Mouse (Mus musculus) MEL (cell line): ENCODE measurements around the gene Pigh. TPM values are rescaled to one million over a fixed set of nuclear protein-coding genes. Genes with fewer than 3 reads are reported as not detected.

ENCODE experiments used
- DNase-seq: peaks from one replicate; pipeline ENCODE4 v3.0.0; 2011; ENCODE audit warnings: low read depth, low spot score
- H3K27ac ChIP-seq: 2 replicates; pipeline ENCODE4 v1.5.1; 2012; ENCODE audit warnings: low read depth, mild to moderate bottlenecking, control low read depth, low read length, moderate library complexity; ENCODE audit not compliant: control insufficient read depth
- H3K27me3 ChIP-seq, 2 experiments: fragments of 150-350 bp in 1 of 2; sonication (generic) in 1 of 2; 2 replicates each; pipeline ENCODE4 v1.6.1; 2012; ENCODE audit warnings: low read length in 2 of 2, mild to moderate bottlenecking in 2 of 2, improper control_type of control experiment in 1 of 2, moderate library complexity in 1 of 2; ENCODE audit not compliant: insufficient read depth in 2 of 2, control insufficient read depth in 1 of 2
- H3K36me3 ChIP-seq, 2 experiments: 2 replicates each; pipeline ENCODE4 v1.6.1; 2012 to 2014; ENCODE audit warnings: low read length in 2 of 2, improper control_type of control experiment in 1 of 2, inconsistent platforms in 1 of 2, mild to moderate bottlenecking in 1 of 2; ENCODE audit not compliant: insufficient read depth in 2 of 2, control insufficient read depth in 1 of 2
- H3K4me1 ChIP-seq, 2 experiments: fragments of 150-350 bp in 1 of 2; sonication (generic) in 1 of 2; 2 replicates each; pipeline ENCODE4 v1.6.1; 2012; ENCODE audit warnings: low read length in 2 of 2, improper control_type of control experiment in 1 of 2, mild to moderate bottlenecking in 1 of 2; ENCODE audit not compliant: insufficient read depth in 2 of 2, control insufficient read depth in 1 of 2
- H3K4me3 ChIP-seq, 2 experiments: fragments of 150-350 bp in 1 of 2; sonication (generic) in 1 of 2; 2 replicates each; pipeline ENCODE4 v1.5.1; 2012; ENCODE audit warnings: low read depth in 2 of 2, low read length in 2 of 2, mild to moderate bottlenecking in 2 of 2, moderate library complexity in 2 of 2, control low read depth in 1 of 2, improper control_type of control experiment in 1 of 2; ENCODE audit not compliant: control insufficient read depth in 1 of 2, insufficient read depth in 1 of 2
- H3K79me2 ChIP-seq: 2 replicates; pipeline ENCODE4 v1.6.1; 2012; ENCODE audit warnings: mild to moderate bottlenecking, low read length, moderate library complexity; ENCODE audit not compliant: control insufficient read depth, poor library complexity, insufficient read depth
- H3K9ac ChIP-seq: 2 replicates; pipeline ENCODE4 v1.6.1; 2012; ENCODE audit warnings: low read depth, mild to moderate bottlenecking, control low read depth, low read length, moderate library complexity; ENCODE audit not compliant: control insufficient read depth, poor library complexity, severe bottlenecking
- H3K9me3 ChIP-seq: fragments of 150-350 bp; sonication (generic); replicated peaks from 2 replicates; pipeline ENCODE4 v1.6.1; 2012; ENCODE audit warnings: mild to moderate bottlenecking, low read length, improper control_type of control experiment, moderate library complexity; ENCODE audit not compliant: insufficient read depth
- BHLHE40 ChIP-seq: IDR thresholded peaks from 2 replicates; pipeline ENCODE4 v1.6.1; 2012; ENCODE audit warnings: low read depth, mild to moderate bottlenecking, inconsistent platforms, low read length, improper control_type of control experiment, borderline replicate concordance
- CHD1 ChIP-seq: IDR thresholded peaks from 2 replicates; pipeline ENCODE4 v1.6.1; 2012; ENCODE audit warnings: low read depth, mild to moderate bottlenecking, inconsistent platforms, low read length, improper control_type of control experiment
- CHD2 ChIP-seq: IDR thresholded peaks from 2 replicates; pipeline ENCODE4 v1.6.1; 2011; ENCODE audit warnings: low read length, improper control_type of control experiment
- CTCF ChIP-seq, 3 experiments: IDR thresholded peaks in 2 of 3; conservative IDR thresholded peaks in 1 of 3; 2 replicates each; pipeline ENCODE4 v1.5.1; 2011 to 2012; ENCODE audit warnings: low read length in 3 of 3, low read depth in 2 of 3, mild to moderate bottlenecking in 2 of 3, improper control_type of control experiment in 1 of 3, inconsistent platforms in 1 of 3, mixed read lengths in 1 of 3, moderate library complexity in 1 of 3; ENCODE audit not compliant: control insufficient read depth in 1 of 3, insufficient read depth in 1 of 3, poor library complexity in 1 of 3, severe bottlenecking in 1 of 3
- E2F4 ChIP-seq: IDR thresholded peaks from 2 replicates; pipeline ENCODE4 v1.6.1; 2011; ENCODE audit warnings: low read depth, low read length, improper control_type of control experiment, borderline replicate concordance
- ETS1 ChIP-seq: IDR thresholded peaks from 2 replicates; pipeline ENCODE4 v1.6.1; 2012; ENCODE audit warnings: low read depth, mild to moderate bottlenecking, inconsistent platforms, low read length, improper control_type of control experiment, moderate library complexity
- GATA1 ChIP-seq: IDR thresholded peaks from 2 replicates; pipeline ENCODE4 v1.6.1; 2011; ENCODE audit warnings: low read depth, low read length, improper control_type of control experiment
- JUND ChIP-seq: IDR thresholded peaks from 2 replicates; pipeline ENCODE4 v1.6.1; 2011; ENCODE audit warnings: low read depth, mild to moderate bottlenecking, improper control_type of control experiment, low read length
- MAFK ChIP-seq: IDR thresholded peaks from 2 replicates; pipeline ENCODE4 v1.6.1; 2011; ENCODE audit warnings: low read depth, mild to moderate bottlenecking, low read length, improper control_type of control experiment, borderline replicate concordance
- MAX ChIP-seq: IDR thresholded peaks from 2 replicates; pipeline ENCODE4 v1.6.1; 2011; ENCODE audit warnings: low read length, improper control_type of control experiment
- MEF2A ChIP-seq: IDR thresholded peaks from 2 replicates; pipeline ENCODE4 v1.6.1; 2014; ENCODE audit warnings: low read depth, mild to moderate bottlenecking, inconsistent platforms, low read length, improper control_type of control experiment; ENCODE audit not compliant: poor library complexity, insufficient replicate concordance, severe bottlenecking; ENCODE audit errors: extremely low read depth
- MXI1 ChIP-seq: IDR thresholded peaks from 2 replicates; pipeline ENCODE4 v1.6.1; 2011; ENCODE audit warnings: mild to moderate bottlenecking, low read depth, low read length, improper control_type of control experiment
- POLR2A ChIP-seq, 2 experiments: IDR thresholded peaks; 2 replicates each; pipeline ENCODE4 v1.6.1; 2011 to 2012; ENCODE audit warnings: low read length in 2 of 2, mild to moderate bottlenecking in 2 of 2, control low read depth in 1 of 2, improper control_type of control experiment in 1 of 2, low read depth in 1 of 2, moderate library complexity in 1 of 2; ENCODE audit not compliant: control insufficient read depth in 1 of 2, insufficient read depth in 1 of 2, poor library complexity in 1 of 2
- POLR2AphosphoS2 ChIP-seq: IDR thresholded peaks from 2 replicates; pipeline ENCODE4 v1.6.1; 2011; ENCODE audit warnings: low read length, improper control_type of control experiment
- POLR2AphosphoS5 ChIP-seq: IDR thresholded peaks from 2 replicates; pipeline ENCODE4 v1.6.1; 2012; ENCODE audit warnings: low read depth, borderline replicate concordance, mild to moderate bottlenecking, inconsistent platforms, low read length, moderate library complexity, mixed read lengths
- RAD21 ChIP-seq: IDR thresholded peaks from 2 replicates; pipeline ENCODE4 v1.6.1; 2011; ENCODE audit warnings: mild to moderate bottlenecking, low read depth, low read length, improper control_type of control experiment
- RCOR1 ChIP-seq: IDR thresholded peaks from 2 replicates; pipeline ENCODE4 v1.6.1; 2012; ENCODE audit warnings: low read depth, mild to moderate bottlenecking, inconsistent platforms, low read length, improper control_type of control experiment
- SIN3A ChIP-seq: IDR thresholded peaks from 2 replicates; pipeline ENCODE4 v1.6.1; 2012; ENCODE audit warnings: low read length, improper control_type of control experiment, inconsistent platforms
- SMC3 ChIP-seq: IDR thresholded peaks from 2 replicates; pipeline ENCODE4 v1.6.1; 2011; ENCODE audit warnings: low read depth, low read length, improper control_type of control experiment
- TBP ChIP-seq: IDR thresholded peaks from 2 replicates; pipeline ENCODE4 v1.8.0; 2011; ENCODE audit warnings: low read depth, low read length, improper control_type of control experiment
- TCF12 ChIP-seq: IDR thresholded peaks from 2 replicates; pipeline ENCODE4 v1.6.1; 2014; ENCODE audit warnings: low read depth, mild to moderate bottlenecking, inconsistent platforms, low read length, improper control_type of control experiment, moderate library complexity
- UBTF ChIP-seq: IDR thresholded peaks from 2 replicates; pipeline ENCODE4 v1.6.1; 2012; ENCODE audit warnings: low read depth, mild to moderate bottlenecking, inconsistent platforms, low read length, improper control_type of control experiment, moderate library complexity, borderline replicate concordance; ENCODE audit not compliant: insufficient read depth
- USF1 ChIP-seq: IDR thresholded peaks from 2 replicates; pipeline ENCODE4 v1.6.1; 2014; ENCODE audit warnings: low read depth, mild to moderate bottlenecking, inconsistent platforms, low read length, improper control_type of control experiment, moderate library complexity
- ZC3H11A ChIP-seq: IDR thresholded peaks from 2 replicates; pipeline ENCODE4 v1.6.1; 2012; ENCODE audit warnings: low read depth, mild to moderate bottlenecking, inconsistent platforms, low read length, improper control_type of control experiment
- ZKSCAN1 ChIP-seq: IDR thresholded peaks from 2 replicates; pipeline ENCODE4 v1.6.1; 2012; ENCODE audit warnings: low read depth, mild to moderate bottlenecking, inconsistent platforms, low read length, improper control_type of control experiment, moderate library complexity
- ZMIZ1 ChIP-seq: IDR thresholded peaks from 2 replicates; pipeline ENCODE4 v1.6.1; 2012; ENCODE audit warnings: low read depth, mild to moderate bottlenecking, inconsistent platforms, low read length, improper control_type of control experiment, moderate library complexity
- ZNF384 ChIP-seq: IDR thresholded peaks from 2 replicates; pipeline ENCODE4 v1.6.1; 2012; ENCODE audit warnings: low read depth, mild to moderate bottlenecking, inconsistent platforms, low read length, improper control_type of control experiment
- polyA plus RNA-seq, 2 experiments: library from polyadenylated mRNA; stranded (reverse) in 1 of 2; unstranded in 1 of 2; fragments of >175 nt in 1 of 2; fragments of >200 nt in 1 of 2; gene quantifications; 2 replicates each; pipeline versions ENCODE4 v1.2.1 to v1.2.4; 2012; ENCODE audit warnings: low replicate concordance in 2 of 2, low read depth in 1 of 2; ENCODE audit not compliant: insufficient read length in 2 of 2, insufficient read depth in 1 of 2, missing spikeins in 1 of 2
- total RNA-seq: library from RNA; depleted of rRNA; stranded (reverse); fragments of 300-350 nt; gene quantifications from 2 replicates; pipeline ENCODE4 v1.2.3, GENCODE M21; 2012

The Pigh gene
- total and polyA plus RNA-seq, 3 experiments, result 7.2 to 9.5 TPM; not detected in 1

GRCm38 (mm10) chr12:79060766-79061652, 28.4 kb downstream of the Pigh start:
- Histone ChIP-seq H3K4me1 (no peaks in the 10 kb centered on the region), H3K27ac (no peak overlapping the region), H3K36me3 (no peaks in the 10 kb centered on the region), H3K4me3 (no peak overlapping the region), H3K9me3 (no peaks in the 10 kb centered on the region), H3K79me2 (no peaks in the 10 kb centered on the region), H3K27me3 (no peaks in the 10 kb centered on the region), H3K9ac (no peak overlapping the region)
- TF ChIP-seq GATA1 (no peak), BHLHE40 (no peak), ZKSCAN1 (no peak), CHD1 (no peak), RCOR1 (no peak), ZC3H11A (no peak), ZMIZ1 (no peak), MAX (no peak), CHD2 (no peak), TBP (no peak), RAD21 (no peak), SIN3A (no peak), MXI1 (no peak), ETS1 (no peak), CTCF (IDR thresholded peaks at IDR 0.05 in 2 of 3, conservative IDR thresholded peaks at IDR 0.05 in 1 of 3; ENCODE audit: control insufficient read depth in 1 of 3, insufficient read depth in 1 of 3, low read depth in 2 of 3, low read length in 3 of 3, poor library complexity in 1 of 3, severe bottlenecking in 1 of 3) (no peak), POLR2AphosphoS2 (no peak), UBTF (no peak), SMC3 (no peak)
- DNase-seq, result no peak

GRCm38 (mm10) chr12:79060134-79060533, 29.3 kb downstream of the Pigh start:
- TF ChIP-seq CTCF (IDR thresholded peaks at IDR 0.05 in 2 of 3, conservative IDR thresholded peaks at IDR 0.05 in 1 of 3; ENCODE audit: control insufficient read depth in 1 of 3, insufficient read depth in 1 of 3, low read depth in 2 of 3, low read length in 3 of 3, poor library complexity in 1 of 3, severe bottlenecking in 1 of 3) (no peak), JUND (no peak), SIN3A (no peak), ZKSCAN1 (no peak), POLR2AphosphoS5 (no peak), RCOR1 (no peak), MEF2A (no peak), RAD21 (no peak), ZNF384 (no peak), ETS1 (no peak), POLR2A (IDR thresholded peaks at IDR 0.05; ENCODE audit: control insufficient read depth in 1 of 2, insufficient read depth in 1 of 2, low read depth in 1 of 2, low read length in 2 of 2, poor library complexity in 1 of 2) (no peak), CHD2 (no peak), SMC3 (no peak), MAFK (no peak), E2F4 (no peak), TCF12 (no peak), CHD1 (no peak), USF1 (no peak)
- H3K4me3 ChIP-seq, result no peak overlapping the region
- no peak overlapping the region for H3K9ac ChIP-seq
- H3K9me3 ChIP-seq, result no peaks in the 10 kb centered on the region
- no peak overlapping the region for H3K27ac ChIP-seq
- no peaks in the 10 kb centered on the region for H3K79me2 ChIP-seq
- no peaks in the 10 kb centered on the region for H3K36me3 ChIP-seq
- no peaks in the 10 kb centered on the region for H3K27me3 ChIP-seq
- H3K4me1 ChIP-seq, result no peaks in the 10 kb centered on the region
- no peak for DNase-seq
